Mouse (Mus musculus) layer of hippocampus, adult 9-10 months (tissue): ENCODE data around the gene Atoh1.

ENCODE experiments used
- DNase-seq: peaks from one replicate; pipeline ENCODE4 v3.0.0; 2022; ENCODE audit warnings: low spot score

Gene Atoh1

GRCm38 (mm10) chr6:64728499-64729198 lies at the start of gene Atoh1:
Gene Atoh1, plus strand, starts transcription at chr6:64729125.
- no peak for DNase-seq

- DNase-seq, result no peak
These were observed 45.0 kb upstream of the Atoh1 start for GRCm38 (mm10) chr6:64683974-64684373.

GRCm38 (mm10) chr6:64684973-64685372 lies 44.0 kb upstream of the Atoh1 start:
- DNase-seq, result no peak

GRCm38 (mm10) chr6:64688181-64688944 lies 40.6 kb upstream of the Atoh1 start:
- no peak for DNase-seq

- no peak for DNase-seq
These were observed 34.2 kb upstream of the Atoh1 start for GRCm38 (mm10) chr6:64694688-64695087.

DNA sequence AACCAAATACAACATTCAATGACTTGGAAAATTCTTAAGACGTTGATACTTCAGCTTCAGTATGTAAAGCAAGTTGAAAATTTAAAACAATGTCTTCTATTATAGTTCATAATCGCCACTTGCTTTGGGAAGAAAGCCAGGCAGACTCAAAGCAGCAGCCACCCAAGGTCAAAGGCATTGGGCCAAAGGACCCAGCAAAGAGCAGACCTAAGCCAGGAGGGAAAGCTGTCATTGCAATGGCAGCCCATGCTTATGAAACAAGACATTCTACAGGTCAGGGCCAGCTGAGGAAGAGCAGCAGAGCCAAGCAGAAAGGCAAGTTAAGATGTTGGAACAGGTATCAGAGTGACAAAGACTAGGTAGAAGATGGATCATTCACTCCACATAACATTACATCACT lies 25.3 kb upstream of the Atoh1 start:
- no peak for DNase-seq

DNA sequence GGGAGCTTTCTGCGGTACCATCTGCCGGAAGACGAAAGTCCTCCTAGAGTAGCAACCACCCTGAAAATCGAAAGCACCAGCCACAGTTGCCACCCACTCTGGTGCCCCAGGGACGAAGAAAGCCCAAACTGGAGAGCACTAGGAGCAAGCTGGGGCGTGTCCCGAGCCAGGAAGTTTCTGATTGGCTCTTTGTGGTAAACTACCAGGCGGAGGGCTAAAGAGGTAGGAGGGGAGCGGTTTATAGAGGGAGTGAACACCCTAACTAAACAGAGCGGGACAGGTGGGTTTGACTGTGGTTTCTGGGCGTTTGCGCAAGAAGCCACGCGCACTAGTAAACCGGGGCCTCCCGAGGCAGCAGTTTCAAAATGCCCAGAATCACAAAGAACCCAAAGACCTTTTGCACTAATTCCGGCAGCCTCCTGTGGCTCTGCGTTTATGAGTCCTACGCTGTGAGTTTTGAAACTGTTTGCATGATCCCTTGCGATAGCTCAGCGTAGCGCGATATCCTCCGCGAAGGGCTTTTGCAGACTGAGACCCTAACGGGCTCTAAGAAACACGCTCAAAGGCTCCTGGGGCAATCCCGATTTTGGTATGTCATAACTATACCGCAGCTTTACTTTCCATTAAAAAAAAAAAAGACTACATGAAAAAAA lies 1.0 kb upstream of the Atoh1 start:
- no peak for DNase-seq

- no peak for DNase-seq
These were observed 496 bp downstream of the Atoh1 start for GRCm38 (mm10) chr6:64729231-64730011.

GRCm38 (mm10) chr6:64730030-64730429 lies 1.1 kb downstream of the Atoh1 start:
- no peak for DNase-seq

GRCm38 (mm10) chr6:64730506-64731020 lies 1.6 kb downstream of the Atoh1 start:
- DNase-seq, result no peak

GRCm38 (mm10) chr6:64731126-64731525 lies 2.2 kb downstream of the Atoh1 start:
- no peak for DNase-seq

GRCm38 (mm10) chr6:64731621-64732320 lies 2.8 kb downstream of the Atoh1 start:
- no peak for DNase-seq

- no peak for DNase-seq
These were observed 4.4 kb downstream of the Atoh1 start for GRCm38 (mm10) chr6:64733311-64733710.

DNA sequence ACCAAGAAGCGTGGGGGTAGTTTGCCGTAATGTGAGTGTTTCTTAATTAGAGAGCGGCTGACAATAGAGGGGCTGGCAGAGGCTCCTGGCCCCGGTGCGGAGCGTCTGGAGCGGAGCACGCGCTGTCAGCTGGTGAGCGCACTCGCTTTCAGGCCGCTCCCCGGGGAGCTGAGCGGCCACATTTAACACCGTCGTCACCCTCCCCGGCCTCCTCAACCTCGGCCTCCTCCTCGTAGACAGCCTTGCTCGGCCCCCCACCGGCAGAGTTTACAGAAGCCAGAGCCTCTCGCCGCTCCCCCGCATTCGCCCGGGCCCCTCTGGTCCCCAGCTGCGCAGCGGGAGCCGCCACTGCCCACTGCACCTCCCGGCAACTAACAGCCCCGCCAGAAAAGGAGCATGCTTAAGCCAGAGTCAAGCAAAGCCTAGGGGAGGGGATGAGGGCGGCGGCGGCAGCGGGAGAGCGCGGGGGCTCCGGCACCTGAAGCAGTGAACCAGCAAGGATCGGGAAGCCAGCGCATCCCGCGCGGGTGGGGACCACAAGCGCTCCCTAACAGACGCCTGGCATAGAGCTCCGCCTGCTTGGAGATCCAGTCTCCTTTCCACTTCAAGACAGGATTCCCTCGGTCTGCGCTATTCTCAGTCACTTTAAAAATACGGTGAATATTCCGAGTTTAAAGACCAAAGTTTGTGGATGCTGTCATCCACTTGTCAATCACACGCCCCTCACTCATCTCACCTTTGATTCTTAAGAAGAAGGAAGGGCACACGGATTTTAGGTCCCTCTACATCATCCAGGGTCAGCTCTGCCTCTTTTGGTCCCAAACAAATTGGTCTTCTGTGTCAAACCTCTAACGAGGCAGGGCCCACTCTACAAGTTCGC lies 5.8 kb downstream of the Atoh1 start:
- no peak for DNase-seq

DNA sequence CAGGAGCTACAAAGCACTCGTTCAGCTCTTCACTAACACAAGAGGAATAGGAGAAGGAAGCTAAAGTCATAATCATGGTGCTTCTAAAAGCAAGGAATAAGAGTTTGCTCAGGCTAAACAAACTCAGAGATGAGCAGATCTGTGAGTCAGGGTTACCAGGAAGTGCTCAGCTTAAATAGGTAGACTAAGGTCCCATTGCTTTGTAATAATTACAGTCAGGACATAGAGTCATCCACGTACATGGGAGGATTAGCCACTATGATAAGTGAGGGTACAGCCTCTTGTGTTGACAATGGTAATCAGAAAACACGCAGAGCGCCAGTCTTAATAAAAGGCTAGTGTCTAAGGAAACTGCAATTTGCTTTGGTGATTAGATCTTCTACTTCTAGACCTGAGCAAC lies 7.4 kb downstream of the Atoh1 start:
- DNase-seq, result no peak

GRCm38 (mm10) chr6:64742915-64743489 lies 14.1 kb downstream of the Atoh1 start:
- no peak for DNase-seq

DNA sequence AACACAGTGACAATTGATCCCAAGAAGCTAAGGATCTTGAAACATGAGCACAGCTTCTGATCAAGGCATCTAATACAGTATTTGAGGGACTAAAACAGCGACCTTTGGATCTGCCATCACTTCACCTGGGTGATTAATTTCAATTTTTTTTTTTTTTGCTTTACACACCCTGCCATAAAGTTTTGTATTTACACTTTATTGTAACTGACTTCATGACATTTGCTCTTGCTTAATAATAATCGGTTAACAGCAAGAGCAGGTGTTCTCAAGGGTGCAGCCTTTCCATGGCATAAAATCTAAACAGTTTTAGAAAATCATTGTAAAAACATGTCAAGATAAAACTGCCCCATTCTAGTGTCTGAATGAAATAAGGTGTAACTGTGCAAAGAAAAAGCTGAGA lies 25.6 kb downstream of the Atoh1 start:
- no peak for DNase-seq

DNA sequence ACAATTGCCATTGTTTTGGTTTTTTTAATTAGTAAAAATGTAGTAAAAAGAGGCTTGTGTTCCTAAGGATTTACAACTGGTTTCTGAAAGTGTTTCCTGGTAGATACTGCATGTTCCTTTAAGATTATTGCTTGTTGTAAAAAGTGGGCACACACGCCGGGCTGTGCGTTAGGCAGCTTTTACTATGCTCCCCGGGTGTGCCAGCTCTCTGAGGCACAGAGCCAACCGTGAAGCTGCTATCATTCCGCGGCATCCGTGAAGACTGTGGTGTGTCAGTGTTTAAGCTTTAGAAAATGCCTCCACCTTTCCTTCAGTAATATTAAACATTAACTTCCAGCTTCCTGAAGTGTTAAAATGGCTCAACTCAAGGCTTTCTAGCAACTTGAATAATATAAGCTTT lies 35.0 kb downstream of the Atoh1 start:
- DNase-seq, result no peak

- DNase-seq, result no peak
These were observed 44.5 kb downstream of the Atoh1 start for GRCm38 (mm10) chr6:64773430-64773829.
